Mouse (Mus musculus) E14TG2a.4 (cell line): ENCODE data around the gene Sfxn1.

ENCODE experiments used
- CTCF ChIP-seq: conservative IDR thresholded peaks from 2 replicates; pipeline ENCODE4 v1.5.1; 2014; ENCODE audit warnings: low read length
- POU5F1 ChIP-seq: IDR thresholded peaks from 2 replicates; pipeline ENCODE4 v1.6.1; 2014; ENCODE audit warnings: low read length, borderline replicate concordance

- TF ChIP-seq CTCF (no peak), POU5F1 (no peak)
Measured at GRCm38 (mm10) chr13:54115779-54116178, 44.1 kb downstream of the Sfxn1 start.
